Mouse (Mus musculus) Muller cell, postnatal 12 days (primary cell): ENCODE data around the gene Tbx2.

Experiments
- DNase-seq: peaks from one replicate; pipeline ENCODE4 v3.0.0-alpha.2; 2015; ENCODE audit errors: inconsistent ontology term

Tbx2 gene

DNA sequence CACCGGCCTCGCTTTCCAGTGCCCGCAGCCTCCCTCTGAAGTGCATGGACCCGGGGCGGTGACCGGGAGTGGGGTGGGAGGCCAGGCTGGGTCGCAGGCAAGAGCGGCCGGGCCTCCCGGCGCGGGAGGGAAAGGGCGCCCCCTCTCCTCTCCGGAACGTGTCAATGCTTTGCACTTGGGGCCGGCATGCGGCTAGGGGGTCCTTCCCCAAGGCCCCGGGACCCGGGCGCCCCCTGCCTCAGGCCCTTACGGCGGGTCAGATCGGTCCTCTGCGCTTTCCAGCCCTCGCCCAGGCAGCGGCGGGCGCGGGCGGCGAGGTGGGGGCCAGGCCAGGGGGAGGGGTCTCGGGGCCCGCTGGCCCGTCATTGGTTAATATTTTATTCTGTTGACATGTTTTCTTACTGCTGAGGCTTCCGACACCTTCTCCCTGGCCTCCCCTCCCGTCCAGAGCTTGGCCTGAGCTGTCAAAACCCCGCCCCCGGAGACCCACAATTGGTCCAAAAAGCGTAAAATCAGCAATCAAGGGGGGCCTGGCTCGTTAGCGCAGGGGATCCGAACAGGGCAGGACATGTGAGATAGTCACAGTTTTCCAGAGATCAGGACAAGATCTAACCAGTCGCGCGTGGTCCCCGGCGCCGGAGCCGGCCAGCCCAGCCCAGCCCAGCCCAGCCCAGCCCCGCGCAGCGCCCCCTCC lies at the start of gene Tbx2:
Gene Tbx2, plus strand, starts transcription at position 321 of the 694 bp plus-strand sequence.
- peak; percentile 100 for DNase-seq

DNA sequence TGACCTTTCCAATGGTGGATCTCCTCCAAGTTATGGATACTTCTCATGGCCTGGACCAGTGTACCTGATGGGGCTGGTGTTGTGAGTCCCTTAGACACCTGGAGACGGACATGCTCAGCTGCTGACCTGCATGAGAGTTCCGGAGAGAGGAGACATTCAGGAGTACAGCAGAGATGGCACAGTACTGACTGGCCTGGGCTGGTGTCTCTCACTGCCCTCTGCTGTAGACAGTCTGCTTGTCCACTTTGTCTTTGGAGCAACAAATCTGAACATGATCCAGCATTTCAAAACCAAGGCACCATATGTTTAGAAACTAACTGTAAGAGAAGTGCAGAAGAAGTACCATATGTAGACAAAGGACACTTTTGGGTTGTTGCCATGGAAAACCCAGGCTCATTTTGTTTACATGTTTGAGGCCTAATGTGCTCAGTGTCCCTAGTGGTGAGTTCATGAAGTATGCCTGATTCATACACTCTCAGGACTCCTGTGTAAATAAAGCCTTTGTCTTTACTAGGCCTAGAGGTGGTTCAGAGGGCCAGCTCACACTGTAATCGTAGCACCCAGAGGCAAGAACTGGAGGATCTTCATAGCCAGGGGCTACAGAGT lies 46.1 kb upstream of the Tbx2 start:
- peak; percentile 63 for DNase-seq

DNA sequence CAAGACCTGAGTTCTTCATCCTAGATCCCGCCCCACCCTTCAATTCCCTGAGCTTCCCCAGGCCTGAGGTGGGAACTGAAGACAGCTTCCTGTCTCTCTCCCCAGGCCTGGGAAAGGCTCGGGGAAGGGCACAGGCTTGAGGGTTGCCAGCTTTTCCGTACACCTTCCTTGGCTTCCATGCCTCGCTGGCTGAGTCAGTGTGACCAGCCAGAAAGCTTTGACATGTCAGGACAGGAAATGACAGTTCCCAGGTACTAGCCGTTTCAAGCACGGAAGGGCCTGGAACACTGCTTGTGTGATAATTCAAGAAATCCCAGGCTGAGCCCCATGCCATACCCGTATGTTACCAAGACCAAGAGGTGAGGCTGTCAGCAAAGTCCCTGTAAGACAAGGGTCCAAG lies 42.6 kb upstream of the Tbx2 start:
- no peak for DNase-seq

DNA sequence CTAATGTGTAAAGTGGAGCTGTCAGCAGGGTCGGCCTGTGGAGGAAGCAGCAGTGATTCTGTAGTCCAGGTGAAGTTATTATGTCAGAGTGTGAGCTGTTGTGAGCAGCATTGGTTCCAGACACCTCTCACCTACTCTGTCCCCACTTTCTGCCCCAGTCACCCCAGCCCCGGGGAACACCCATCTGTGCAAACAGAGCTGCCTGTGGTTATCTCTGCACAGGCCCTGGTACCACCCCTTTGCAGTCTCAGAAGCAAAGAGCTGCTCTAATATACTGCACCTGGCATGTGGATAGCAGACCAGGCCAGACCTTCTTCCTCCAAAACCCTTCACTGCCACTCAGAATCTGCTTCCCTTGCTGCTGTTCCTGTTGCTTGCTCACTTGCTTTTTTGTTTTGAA lies 42.1 kb upstream of the Tbx2 start:
- DNase-seq = no peak

DNA sequence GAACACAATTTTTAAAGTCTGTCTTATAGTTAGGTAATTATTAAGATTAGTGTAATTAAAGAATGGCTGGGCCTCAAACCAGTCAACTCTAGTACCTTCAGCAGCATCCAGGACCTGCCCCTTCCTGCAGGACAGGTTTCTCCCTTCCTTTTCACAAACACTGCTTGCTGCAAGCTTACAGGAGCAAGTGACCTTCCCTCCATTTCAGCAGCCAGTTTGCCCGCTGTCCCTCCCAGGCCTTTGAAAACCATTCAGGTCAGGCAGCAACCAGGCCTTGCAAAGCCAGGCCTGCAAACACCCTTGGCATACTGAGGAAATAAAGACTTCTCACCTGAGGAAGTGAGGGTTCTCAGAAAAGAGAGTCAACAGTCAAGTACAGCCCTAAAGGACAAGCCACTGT lies 41.1 kb upstream of the Tbx2 start:
- DNase-seq = no peak

DNA sequence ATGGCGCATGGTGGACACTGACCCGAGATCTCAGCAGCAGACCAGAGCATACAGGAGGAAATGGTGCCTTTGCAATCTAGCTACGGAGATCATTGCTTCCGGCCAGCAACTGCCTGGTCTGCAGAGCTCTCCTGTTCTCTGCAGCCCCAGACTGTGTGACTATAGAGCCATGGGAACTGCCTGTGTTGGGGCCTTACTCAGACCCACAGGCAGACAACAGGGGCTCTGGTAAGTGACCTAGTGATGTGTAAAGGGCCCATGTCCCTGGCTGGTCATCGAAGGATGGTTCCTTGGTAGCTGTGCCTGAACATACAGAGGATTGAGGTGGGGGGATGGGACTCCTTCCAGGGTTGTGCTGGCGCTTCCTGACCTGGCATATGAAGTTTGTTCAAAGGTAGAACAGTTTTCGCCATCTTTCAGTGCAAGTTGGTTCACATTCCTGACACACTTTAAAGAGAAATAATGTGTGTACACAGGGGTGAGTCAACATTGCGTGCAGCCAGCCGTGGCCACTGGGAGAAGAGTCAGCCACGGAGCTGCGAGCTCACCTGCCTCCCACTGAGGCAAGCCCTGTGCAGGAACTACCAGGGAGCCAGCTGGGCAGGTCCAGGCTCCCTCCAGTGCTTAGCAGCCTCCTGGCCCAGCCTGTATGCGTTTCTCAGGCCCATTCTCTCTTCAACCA lies 39.7 kb upstream of the Tbx2 start:
- no peak for DNase-seq

DNA sequence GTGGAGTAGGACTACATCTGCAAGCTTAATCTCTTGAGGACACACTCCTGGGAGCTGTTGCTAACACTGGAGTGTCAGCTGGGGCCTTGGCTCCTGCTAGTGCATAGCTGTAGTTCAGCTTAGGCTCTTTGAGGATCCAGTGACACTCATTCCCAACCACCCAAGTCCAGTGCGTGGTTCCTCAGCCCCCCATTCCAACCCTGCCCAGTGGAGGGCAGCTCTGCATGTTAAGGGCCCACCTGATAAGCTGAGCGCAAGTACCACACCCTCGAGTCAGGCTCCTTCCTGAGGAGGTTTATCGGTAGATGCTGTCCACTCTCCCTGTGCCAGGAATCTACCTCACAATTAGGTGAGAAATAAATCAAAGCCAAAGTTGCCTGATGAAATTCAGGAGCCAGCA lies 32.9 kb upstream of the Tbx2 start:
- DNase-seq = no peak

DNA sequence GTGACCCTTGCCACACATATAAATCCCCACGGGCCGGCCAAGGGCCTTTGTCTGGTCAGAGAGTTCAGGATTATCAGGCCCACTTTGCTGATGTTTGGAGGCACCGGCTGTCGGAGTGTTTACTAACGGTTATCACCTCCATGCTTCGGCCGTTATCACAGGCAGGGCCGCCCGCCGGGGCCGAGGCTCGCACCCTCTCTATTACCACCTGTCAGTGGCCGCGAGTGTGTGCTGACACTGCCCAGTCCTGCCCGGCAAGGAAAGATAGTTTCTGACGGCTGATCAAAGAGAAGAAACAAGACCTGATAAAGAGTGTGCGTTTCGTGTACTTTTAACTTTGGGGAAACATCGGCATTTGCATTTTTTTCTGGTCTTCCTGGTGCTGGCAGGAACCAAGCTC lies 32.5 kb upstream of the Tbx2 start:
- no peak for DNase-seq

DNA sequence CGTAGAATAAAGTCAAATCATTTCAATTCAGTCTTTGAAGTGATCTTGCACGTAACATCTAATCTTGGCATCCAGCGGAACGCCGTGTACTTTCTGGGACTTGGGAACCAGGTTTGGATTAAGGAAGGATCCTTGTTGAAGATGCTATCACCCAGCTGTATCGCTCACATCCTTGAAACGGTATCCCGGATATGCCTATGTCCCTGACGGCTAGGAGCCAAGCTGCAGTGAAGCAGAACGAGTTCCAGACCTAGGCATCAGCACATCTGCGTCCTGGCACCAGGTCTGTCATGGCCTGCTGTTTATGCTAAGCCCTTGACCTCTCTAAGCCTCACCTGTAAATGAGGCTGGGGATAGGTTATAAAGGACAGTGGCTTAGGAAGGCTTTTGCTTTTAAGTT lies 32.0 kb upstream of the Tbx2 start:
- no peak for DNase-seq

DNA sequence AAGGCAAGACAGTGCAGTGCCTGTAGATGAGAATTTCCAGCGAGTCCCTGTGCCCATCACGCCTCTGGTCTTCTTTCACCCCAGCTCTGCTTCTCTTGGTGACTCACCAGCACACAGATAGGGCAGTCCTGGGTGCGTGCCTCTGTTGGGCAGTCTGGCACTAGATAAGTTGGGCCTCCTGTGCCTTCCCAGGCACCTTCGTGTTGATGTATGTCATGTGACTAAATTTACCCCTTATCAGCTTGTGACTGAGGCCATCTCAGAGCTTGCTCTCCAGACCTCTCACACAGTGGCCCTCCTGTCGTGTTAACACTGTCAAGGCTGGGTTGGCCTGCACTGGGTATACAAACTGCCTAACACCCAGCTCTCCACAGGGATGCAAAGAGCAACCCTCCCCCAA lies 28.3 kb upstream of the Tbx2 start:
- DNase-seq = no peak

DNA sequence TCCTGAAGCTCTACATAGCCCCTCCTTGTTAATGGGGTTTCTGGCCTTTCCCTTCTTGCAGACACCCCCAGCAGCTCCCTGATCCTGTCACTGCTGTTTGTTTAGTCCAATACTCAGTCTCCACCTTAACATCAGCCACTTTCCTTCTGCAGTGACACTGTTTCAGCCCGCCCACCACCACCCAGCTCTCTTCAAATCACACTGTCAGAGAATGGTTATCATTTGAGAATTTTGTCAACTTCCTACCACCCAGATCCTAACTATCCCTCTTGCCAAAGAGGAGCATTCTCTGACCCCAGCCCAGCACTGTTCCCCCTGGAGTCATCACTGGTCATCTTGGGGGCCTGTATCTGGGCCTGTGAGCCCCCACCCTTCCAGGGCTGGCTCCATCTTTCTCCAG lies 26.6 kb upstream of the Tbx2 start:
- no peak for DNase-seq

DNA sequence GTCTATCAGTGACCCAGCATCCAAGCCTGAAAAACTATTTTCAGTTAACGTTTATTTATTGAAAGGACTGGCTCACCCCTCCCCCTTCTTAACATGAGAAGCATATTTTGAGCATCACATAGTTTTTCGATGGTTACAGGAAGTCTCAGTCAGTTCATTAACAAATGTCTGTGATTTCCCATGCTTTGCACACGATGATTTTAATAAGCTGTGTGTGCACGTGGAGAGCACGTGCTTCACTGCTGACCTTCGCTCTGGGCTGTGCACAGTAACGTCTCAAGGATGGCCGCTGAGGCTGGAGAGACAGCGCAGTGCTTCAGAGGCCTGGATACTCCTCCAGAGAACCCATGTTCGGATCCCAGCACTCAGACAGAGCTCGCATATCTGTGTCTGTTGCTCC lies 25.0 kb upstream of the Tbx2 start:
- no peak for DNase-seq

DNA sequence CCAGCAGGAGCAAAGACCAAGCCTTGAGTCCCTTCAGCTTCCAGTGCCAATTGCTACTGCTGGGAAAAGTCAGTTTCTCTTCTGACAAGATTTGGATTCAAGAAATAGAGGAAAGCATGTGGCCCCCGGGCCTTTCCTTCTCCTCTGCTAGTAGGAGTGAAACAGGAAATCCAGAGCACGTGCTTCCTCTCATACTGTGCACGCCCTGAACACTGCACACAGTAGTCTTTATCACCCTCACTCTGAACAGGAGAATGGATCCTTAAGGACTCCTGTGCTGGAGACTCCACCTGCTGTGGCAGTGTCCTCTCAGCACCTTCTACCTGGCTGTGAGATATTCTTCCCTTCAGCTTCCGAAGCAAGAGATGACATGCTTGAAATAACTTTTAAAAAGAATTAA lies 21.1 kb upstream of the Tbx2 start:
- DNase-seq = no peak

DNA sequence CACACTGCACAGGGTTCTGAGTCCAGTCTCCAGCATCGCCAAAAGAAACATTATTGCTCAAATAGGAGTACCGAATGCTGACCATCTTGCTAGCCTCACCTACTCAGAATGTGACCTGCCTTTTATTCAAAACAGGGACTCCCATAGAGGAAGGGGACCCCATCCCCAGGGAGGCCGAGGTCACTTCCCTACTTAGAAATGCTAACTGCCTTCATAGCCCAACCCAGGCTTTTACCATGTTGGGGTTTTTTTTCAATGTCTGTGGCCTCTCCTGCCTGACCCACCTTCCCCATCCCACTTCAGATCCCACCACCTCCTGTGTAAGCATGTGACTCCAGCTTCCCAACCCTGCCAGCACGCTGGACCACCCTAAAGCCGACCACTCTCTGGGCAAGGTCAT lies 20.7 kb upstream of the Tbx2 start:
- no peak for DNase-seq

DNA sequence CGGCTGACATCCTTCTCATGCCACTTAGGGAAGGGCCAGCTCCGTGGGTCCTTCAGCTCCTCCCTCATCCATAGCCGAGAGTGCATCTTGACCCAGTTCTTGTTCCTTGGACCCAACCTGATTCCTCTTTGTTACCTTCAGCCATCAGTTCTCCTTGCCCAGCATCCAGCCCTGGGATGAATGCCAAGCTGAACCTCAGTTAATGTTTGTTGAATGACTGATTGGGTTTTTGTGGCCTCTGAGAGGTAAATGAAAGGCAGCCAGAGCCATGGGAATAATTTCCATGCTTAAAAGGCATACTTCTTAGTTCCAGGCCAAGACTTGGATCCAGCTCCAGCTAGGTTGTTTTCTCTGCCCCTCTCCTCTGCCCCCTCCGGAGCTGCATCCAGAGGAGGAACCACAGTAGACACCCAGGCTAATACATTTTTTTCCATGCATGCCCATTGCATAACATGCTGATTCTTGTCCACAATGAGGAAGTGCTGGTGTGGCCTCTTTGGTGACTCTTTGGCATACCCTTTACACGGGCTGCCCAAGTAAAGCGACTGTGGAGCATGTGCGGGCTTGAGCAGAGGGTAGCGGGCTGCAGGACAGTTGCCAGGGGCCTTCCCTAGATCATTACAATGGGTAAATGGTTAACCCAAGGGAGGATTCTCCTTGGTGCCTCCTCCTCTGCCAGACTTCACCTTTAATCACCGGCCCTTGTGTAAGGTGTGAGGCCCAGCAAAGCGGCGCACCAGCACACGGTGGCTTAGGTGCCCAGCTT lies 20.0 kb upstream of the Tbx2 start:
- DNase-seq = peak; percentile 50

DNA sequence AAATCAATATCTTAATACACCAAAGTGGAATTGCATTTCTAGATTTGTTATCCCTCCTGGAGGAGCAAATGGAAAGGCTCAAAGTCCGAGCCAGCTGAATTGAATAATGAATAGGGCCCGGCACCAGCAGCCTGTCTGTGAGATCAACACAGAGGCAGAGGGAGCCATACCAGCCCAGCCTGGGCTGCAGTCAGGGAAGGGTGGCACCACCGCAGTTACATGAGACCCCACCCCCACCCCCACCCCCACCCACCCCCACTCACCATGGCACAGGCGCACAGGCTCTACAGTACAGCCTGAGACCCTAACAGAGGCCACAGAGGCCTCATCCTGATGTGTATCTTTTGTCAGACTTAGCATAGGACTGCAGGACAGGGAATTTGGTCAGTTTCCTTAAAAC lies 17.7 kb upstream of the Tbx2 start:
- no peak for DNase-seq

DNA sequence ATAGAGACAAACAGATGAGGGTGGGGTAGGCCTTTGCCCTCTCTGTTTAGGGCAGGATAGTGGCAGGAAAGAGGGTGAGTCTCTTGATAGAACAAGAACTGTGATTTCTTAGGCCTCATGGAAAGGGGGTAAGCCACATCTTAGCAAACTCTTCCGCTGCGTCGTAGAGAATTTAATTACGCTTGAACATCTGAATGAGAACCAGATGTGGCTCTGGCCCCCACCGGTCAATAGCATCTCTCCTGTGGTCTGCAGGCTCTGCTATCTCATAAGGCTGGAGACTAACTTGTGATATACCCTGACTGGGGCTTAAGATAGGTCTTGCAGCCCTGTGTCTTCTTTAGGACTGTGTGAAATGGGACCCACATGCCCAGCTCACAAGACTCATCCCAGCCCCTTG lies 15.9 kb upstream of the Tbx2 start:
- no peak for DNase-seq

DNA sequence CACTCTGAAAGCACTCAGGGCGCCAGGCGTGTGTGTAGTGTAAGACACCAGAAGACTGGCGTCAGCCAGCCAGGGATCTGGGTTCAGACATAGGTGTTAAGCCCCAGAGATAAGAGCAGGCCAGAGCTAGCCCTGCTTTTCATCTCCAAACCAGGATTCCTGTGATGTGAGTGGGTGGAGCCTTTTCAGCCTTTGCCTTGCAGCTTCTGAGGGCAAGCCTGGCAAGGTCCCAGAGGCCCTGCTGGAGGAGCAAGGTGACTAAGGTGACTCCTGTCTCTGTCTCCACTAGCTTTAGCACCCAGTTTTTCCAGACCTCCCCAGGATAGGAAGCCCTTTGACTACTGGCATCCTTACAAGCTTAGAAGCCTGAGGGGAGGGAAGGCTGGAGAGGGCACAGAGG lies 13.9 kb upstream of the Tbx2 start:
- no peak for DNase-seq

DNA sequence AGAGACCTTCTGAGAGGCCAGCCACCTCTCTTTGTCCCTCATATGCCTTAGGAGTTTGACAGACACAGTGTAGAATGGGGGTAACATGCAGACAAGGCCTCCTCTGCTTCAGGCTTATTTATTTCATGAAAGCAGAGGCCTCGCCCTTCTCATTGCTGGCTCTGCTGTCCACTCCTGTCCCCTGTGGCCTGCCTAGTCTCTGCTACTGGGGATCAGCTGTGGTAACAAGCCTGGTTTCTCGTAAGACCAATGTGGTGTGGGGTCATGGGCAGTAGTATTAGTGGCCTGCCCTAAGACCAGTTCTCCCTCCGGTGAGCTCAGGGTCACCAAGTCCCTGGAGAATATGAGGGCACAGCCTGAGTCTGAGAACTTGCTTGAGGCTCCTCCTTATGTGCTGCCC lies 11.4 kb upstream of the Tbx2 start:
- no peak for DNase-seq

DNA sequence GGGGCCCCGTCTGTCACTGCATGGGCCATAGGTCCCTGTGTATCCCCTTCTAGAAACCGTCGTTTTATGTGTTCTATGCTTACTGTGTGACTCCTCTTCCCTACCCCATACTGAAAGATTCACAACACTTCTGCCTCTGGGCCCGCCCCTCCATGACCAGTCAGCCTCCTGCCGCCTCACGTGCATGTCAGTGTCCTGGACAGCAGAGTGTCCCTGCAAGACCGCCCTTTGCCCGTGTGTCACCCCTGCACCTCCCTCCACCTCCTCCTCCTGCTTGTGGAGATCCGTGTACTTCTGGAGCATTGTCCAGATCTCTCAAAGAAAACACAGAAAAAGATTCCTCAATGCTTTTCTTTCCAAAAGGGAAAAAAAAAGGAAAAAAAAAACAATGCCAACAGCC lies 10.7 kb upstream of the Tbx2 start:
- DNase-seq = no peak

DNA sequence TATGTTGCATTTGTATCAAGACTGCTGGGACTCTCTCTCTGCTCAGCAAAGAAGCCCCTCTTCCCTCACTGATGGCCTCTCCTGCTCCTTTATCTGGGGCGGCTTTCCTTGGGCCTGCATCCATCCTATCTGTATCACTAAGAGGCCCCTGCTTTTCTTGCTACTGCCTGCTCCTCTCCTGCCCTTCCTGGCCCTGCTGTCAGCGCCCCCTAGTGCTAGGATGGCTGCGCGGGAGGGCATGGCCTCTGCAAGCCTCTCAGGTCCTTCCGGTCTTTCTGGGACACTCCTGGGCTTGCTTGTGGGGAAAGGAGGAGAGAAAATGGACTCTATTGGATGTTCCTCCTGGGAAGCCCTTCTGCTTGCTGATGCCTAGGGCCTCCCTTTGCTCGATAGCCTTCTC lies 9.2 kb upstream of the Tbx2 start:
- peak; percentile 77 for DNase-seq

DNA sequence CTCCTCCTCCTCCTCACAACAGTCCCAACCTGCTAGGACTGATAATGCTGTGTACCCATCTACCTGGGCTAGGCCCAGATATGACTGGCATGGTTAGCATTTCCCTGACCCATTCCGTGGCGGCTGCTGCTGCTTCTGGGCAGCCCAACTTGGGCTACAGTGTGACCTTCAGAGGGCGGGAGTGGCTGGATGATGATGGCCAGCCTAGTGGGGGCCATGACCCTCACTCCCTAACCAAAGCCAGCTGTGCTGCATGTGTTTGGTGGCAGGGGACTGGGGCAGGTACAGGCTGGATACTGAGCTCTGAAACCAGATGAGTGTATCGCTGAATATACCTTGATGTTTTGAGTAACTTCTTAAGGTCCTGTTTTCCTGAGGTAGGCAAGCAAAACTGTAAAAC lies 8.6 kb upstream of the Tbx2 start:
- no peak for DNase-seq

DNA sequence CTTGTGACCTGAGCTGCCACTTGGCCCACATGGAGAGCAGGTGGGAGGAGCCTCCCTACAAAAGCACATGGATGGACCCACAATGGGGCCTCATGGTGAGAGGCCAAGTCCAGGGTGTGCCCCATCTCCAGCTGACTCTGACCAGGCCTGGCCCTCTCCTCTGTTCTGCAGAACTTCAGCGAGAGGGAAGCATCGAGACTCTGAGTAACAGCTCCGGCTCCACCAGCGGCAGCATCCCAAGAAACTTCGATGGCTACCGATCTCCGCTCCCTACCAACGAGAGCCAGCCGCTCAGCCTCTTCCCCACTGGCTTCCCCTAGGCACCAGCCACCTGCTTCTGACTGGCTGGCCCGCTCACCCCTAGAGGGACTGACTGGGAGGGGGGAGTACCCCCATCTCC lies 7.3 kb upstream of the Tbx2 start:
- no peak for DNase-seq
